Mouse (Mus musculus): ENCODE data around the gene Gm13420. TPM values are rescaled to one million over a fixed set of nuclear protein-coding genes. Genes with fewer than 3 reads are reported as not detected.

Gene Gm13420
- not detected for polyA plus RNA-seq (2012; fragmentation: generic; extraction: Trizol)

GRCm38 (mm10) chr2:29751497-29751896 is at the start of gene Gm13420:
Gene Gm13420 (minus strand): TSS chr2:29751685.

GRCm38 (mm10) chr2:29787937-29788681 is 36.6 kb upstream of the Gm13420 start, which contains the start of gene Trub2:
Gene Trub2 (minus strand): TSS chr2:29788502.

GRCm38 (mm10) chr2:29787104-29787917 is 35.8 kb upstream of the Gm13420 start, which contains the start of gene Coq4:
Gene Coq4 (plus strand): TSS chr2:29787493.

Other genes starting within 250 kb of the Gm13420 start
- gene Rapgef1, start 132.0 kb downstream of the Gm13420 start, polyA plus RNA-seq (2012; fragmentation: generic; extraction: Trizol): 10 to 100 TPM; 24.4 to 43.6 TPM
- not detected for gene Gm13547, start 7.6 kb upstream of the Gm13420 start, polyA plus RNA-seq (2012; fragmentation: generic; extraction: Trizol)
- 10 to 100 TPM; 17.0 to 54.9 TPM for gene Coq4, start 35.8 kb upstream of the Gm13420 start, polyA plus RNA-seq (2012; fragmentation: generic; extraction: Trizol)
- gene Trub2, start 36.8 kb upstream of the Gm13420 start, polyA plus RNA-seq (2012; fragmentation: generic; extraction: Trizol): 10 to 100 TPM; 11.3 to 17.7 TPM
- gene Slc27a4, start 50.9 kb upstream of the Gm13420 start, polyA plus RNA-seq (2012; fragmentation: generic; extraction: Trizol): 10 to 100 TPM; 18.4 to 24.1 TPM
- gene Urm1, start 68.4 kb upstream of the Gm13420 start, polyA plus RNA-seq (2012; fragmentation: generic; extraction: Trizol): 10 to 100 TPM; 48.4 to 54.2 TPM
- gene Cercam, start 117.5 kb upstream of the Gm13420 start, polyA plus RNA-seq (2012; fragmentation: generic; extraction: Trizol): 1 to 10 TPM in 1 of 2 experiments, under 1 TPM in 1; 0.12 to 2.1 TPM
- 10 to 100 TPM in 1 of 2 experiments, 1 to 10 TPM in 1; 8.9 to 31.3 TPM for gene Odf2, start 137.5 kb upstream of the Gm13420 start, polyA plus RNA-seq (2012; fragmentation: generic; extraction: Trizol)
- gene Gle1, start 183.7 kb upstream of the Gm13420 start, polyA plus RNA-seq (2012; fragmentation: generic; extraction: Trizol): 10 to 100 TPM; 14.2 to 23.3 TPM
- 100 to 1,000 TPM in 1 of 2 experiments, 10 to 100 TPM in 1; 22.2 to 162 TPM for gene Sptan1, start 213.9 kb upstream of the Gm13420 start, polyA plus RNA-seq (2012; fragmentation: generic; extraction: Trizol)

Measured in C3H10T1/2 (cell line).